Mouse (Mus musculus) neural tube, embryonic 14.5 days (tissue): ENCODE measurements around the gene Scaf1. TPM values are rescaled to one million over a fixed set of nuclear protein-coding genes. Genes with fewer than 3 reads are reported as not detected.
A peak's percentile ranks its signal among the peaks of the same experiment; 100 is the strongest.

Experiments
- ATAC-seq: fragments of 200-750 bp; cut with Nextera tagmentation; 2 replicates; pipeline ENCODE4 v1.8.0; 2017; ENCODE audit warnings: low read depth, mild to moderate bottlenecking, moderate TSS enrichment, moderate library complexity
- H3K27ac ChIP-seq: fragments of 300-500 bp; sonication (generic); 2 replicates; pipeline ENCODE4 v1.5.1; 2014; ENCODE audit warnings: low read depth, mild to moderate bottlenecking, control low read depth, low read length, moderate library complexity, mixed read lengths
- H3K27me3 ChIP-seq: fragments of 300-500 bp; sonication (generic); 2 replicates; pipeline ENCODE4 v1.6.1; 2014; ENCODE audit warnings: low read length; ENCODE audit not compliant: control insufficient read depth, insufficient read depth
- H3K36me3 ChIP-seq: fragments of 300-500 bp; sonication (generic); 2 replicates; pipeline ENCODE4 v1.6.1; 2014; ENCODE audit warnings: low read length, mixed read lengths; ENCODE audit not compliant: control insufficient read depth, insufficient read depth
- H3K4me1 ChIP-seq: fragments of 300-500 bp; sonication (generic); 2 replicates; pipeline ENCODE4 v1.6.1; 2014; ENCODE audit warnings: low read length; ENCODE audit not compliant: control insufficient read depth, insufficient read depth
- H3K4me2 ChIP-seq: fragments of 300-500 bp; sonication (generic); 2 replicates; pipeline ENCODE4 v1.6.1; 2014; ENCODE audit warnings: mild to moderate bottlenecking, low read depth, low read length, control low read depth
- H3K4me3 ChIP-seq: fragments of 300-500 bp; sonication (generic); 2 replicates; pipeline ENCODE4 v1.5.1; 2014; ENCODE audit warnings: low read depth, low read length, control low read depth, mixed read lengths
- H3K9ac ChIP-seq: fragments of 300-500 bp; sonication (generic); replicated peaks from 2 replicates; pipeline ENCODE4 v1.6.1; 2014; ENCODE audit warnings: low read depth, mild to moderate bottlenecking, control low read depth, low read length, mixed read lengths
- H3K9me3 ChIP-seq: fragments of 300-500 bp; sonication (generic); 2 replicates; pipeline ENCODE4 v1.6.1; 2016; ENCODE audit warnings: low read length; ENCODE audit not compliant: control insufficient read depth
- WGBS: fragments of 180-500 bp; shearing (Covaris S2); extraction: QIAGEN DNeasy Blood & Tissue Kit; methylation state at CpG from one replicate; pipeline ENCODE4 v1.1.7; 2014; 5-methylcytosine and 5-hydroxymethylcytosine counted together
- polyA plus RNA-seq: library from polyadenylated mRNA; unstranded; fragments of >200 nt; fragmentation: Nextera tagmentation; extraction: Ambion mirVana; gene quantifications from 2 replicates; pipeline ENCODE4 v1.2.1, GENCODE M21; 2014

Scaf1 gene
- polyA plus RNA-seq, 1 experiment from 2014 or later, result 68.6 TPM

- WGBS, result 3% methylated on average over 18 of the region's 18 CpGs
- Histone ChIP-seq H3K9me3 (no peaks in the 10 kb centered on the region), H3K4me1 (peaks cover 10% of the 10 kb centered on the region), H3K4me2 (peak within 1 kb of the TSS; percentile 70), H3K27me3 (no peaks in the 10 kb centered on the region), H3K4me3 (peak within 1 kb of the TSS; percentile 59), H3K36me3 (peaks cover 24% of the 10 kb centered on the region), H3K27ac (peak within 1 kb of the TSS; percentile 74), H3K9ac (peak within 1 kb of the TSS; percentile 62)
- no peak for ATAC-seq
Measured at GRCm38 (mm10) chr7:44998501-44998955, 17.6 kb downstream of the Scaf1 start, which contains the start of gene Bcl2l12. Gene Bcl2l12, minus strand, starts transcription at chr7:44998712.

DNA sequence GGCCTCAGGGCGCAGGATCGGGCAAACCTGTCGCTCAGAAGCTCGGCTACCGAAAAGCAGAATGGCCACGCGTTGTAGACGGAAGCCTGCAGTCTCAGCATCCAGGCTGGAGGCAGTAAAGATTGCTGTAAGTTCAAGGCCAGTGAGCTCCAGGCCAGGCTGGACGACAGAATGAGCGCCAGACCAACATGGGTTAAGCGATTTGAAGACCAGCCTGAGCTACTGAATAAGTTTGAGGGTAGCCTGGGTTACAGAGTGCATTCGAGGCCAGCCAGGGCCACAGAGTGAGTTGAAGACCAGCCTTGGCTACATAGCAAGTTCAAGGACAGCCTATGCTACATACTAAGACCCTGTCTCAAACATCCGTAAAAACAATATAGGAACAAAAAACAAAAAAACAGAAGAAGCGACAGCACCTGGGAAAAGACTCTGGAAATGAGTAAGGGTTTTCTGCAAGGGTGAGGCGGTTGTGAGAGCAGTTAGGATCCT, 18.2 kb downstream of the Scaf1 start:
- Histone ChIP-seq H3K36me3 (peaks cover 19% of the 10 kb centered on the region), H3K4me1 (peaks cover 10% of the 10 kb centered on the region), H3K4me2 (peak overlapping the region; percentile 70), H3K9ac (peak overlapping the region; percentile 62), H3K27me3 (no peaks in the 10 kb centered on the region), H3K4me3 (peak overlapping the region; percentile 59), H3K9me3 (no peaks in the 10 kb centered on the region), H3K27ac (peak overlapping the region; percentile 74)
- ATAC-seq, result no peak
- 4% methylated on average over 15 of the region's 15 CpGs for WGBS

- Histone ChIP-seq H3K36me3 (peaks cover 14% of the 10 kb centered on the region), H3K4me3 (peak within 1 kb of the TSS; percentile 59), H3K4me2 (peak within 1 kb of the TSS; percentile 70), H3K4me1 (peaks cover 10% of the 10 kb centered on the region), H3K27ac (peak within 1 kb of the TSS; percentile 74), H3K9ac (peak within 1 kb of the TSS; percentile 62), H3K9me3 (no peaks in the 10 kb centered on the region), H3K27me3 (no peaks in the 10 kb centered on the region)
- peak; percentile 90 for ATAC-seq
- under 1% methylated on average over 43 of the region's 43 CpGs for WGBS
Measured at GRCm38 (mm10) chr7:44997231-44997939, 18.8 kb downstream of the Scaf1 start, which contains the start of gene Irf3. Gene Irf3, plus strand, starts transcription at chr7:44997648.

- Histone ChIP-seq H3K9ac (peak overlapping the region; percentile 1; the same call in 1 of the 2 replicates), H3K4me3 (peak overlapping the region; percentile 59), H3K36me3 (peaks cover 7% of the 10 kb centered on the region; the same call in 1 of the 2 replicates), H3K27ac (no peak overlapping the region), H3K4me1 (peaks cover 10% of the 10 kb centered on the region), H3K27me3 (no peaks in the 10 kb centered on the region), H3K9me3 (no peaks in the 10 kb centered on the region), H3K4me2 (peak overlapping the region; percentile 70)
- 18% methylated on average over 10 of the region's 10 CpGs for WGBS
- ATAC-seq, result no peak
Measured at GRCm38 (mm10) chr7:44996672-44997071, 19.5 kb downstream of the Scaf1 start.

DNA sequence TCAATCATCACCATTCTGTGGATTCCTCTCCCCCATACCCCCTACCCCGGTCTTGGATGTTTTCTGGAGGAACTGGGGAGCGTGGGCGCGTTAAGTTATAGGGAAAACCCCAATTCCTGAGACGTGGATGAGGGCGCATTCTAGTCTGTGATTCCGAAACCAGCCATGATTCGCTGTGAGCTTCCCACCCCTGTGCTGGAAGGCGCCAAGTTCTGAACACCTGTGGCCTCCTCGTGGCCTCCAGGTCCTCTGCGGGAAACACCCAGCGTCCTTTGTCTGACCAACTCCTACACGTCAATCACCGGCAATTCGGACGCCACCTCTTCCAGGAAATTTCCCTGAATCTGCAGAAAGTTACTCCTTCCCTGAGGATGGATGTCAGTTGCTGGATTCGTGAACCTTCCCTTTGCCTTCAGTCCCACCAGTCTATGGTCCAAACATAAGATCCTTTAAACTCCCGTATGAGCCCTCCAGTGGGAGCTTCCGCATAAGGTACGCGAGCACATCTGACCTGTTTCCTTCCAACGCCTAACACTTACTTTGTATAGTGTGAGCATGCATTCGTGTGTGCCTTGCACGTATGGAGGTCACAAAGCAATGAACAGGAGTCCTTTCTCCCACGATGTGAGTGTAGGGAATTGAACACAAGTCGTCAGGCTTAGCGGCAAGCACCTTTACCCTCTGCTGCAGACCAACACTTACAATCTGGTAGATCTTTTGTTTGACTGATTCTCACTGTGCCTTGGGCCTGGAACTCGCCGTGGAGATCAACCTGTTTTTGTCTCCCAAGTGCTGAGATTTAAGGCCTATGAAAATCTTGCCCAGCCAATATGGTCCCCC, 29.1 kb downstream of the Scaf1 start:
- peak; percentile 12 for ATAC-seq
- Histone ChIP-seq H3K4me1 (peaks cover 26% of the 10 kb centered on the region), H3K27ac (peak overlapping the region; percentile 85), H3K4me3 (peak overlapping the region; percentile 90), H3K4me2 (peak overlapping the region; percentile 79), H3K9ac (peak overlapping the region; percentile 76), H3K27me3 (no peaks in the 10 kb centered on the region), H3K36me3 (peaks cover 1% of the 10 kb centered on the region), H3K9me3 (no peaks in the 10 kb centered on the region)
- under 1% methylated on average over 29 of the region's 29 CpGs for WGBS

DNA sequence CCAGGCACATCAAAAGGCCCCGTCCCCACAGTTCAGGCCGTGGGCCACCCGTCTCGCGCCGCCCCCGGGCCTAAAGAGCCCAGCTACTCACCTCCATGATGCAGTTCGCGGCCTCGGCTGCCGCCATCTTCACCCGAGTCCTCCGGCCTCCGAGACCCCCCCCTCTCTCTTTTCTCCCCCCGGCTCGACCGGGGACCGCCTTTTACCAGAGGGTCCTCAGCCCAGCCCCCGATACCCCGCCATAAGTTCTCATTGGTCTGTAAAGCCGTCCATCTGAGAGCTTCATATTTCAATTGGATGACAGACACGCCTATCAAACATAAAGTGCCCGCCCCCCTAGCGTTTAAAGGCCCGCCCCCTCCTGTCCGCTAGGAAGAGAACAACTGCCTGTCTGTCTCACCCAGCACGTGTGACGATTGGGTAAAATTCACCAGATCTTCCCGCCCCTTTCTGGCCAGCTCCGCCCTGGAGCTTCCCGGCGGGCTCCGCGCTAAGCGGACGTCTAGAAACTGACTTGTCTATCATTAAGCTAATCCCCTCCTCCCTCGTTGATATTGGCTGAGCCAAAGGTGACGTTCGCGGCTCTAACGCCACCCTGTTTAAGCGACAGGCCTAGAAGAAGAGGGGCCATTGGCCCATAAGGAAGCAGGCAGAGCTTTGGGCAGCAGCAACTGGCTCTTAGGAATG, 29.8 kb downstream of the Scaf1 start, which contains the start of gene Prmt1:
Prmt1 (minus strand) TSS at position 377 of the 687 bp plus-strand sequence.
- H3K36me3 ChIP-seq, result peaks cover 9% of the 10 kb centered on the region
- peak within 1 kb of the TSS; percentile 99 for H3K9ac ChIP-seq
- ATAC-seq, result peak; percentile 96
- peak within 1 kb of the TSS; percentile 90 for H3K4me3 ChIP-seq
- peak within 1 kb of the TSS; percentile 79 for H3K4me2 ChIP-seq
- H3K27me3 ChIP-seq, result no peaks in the 10 kb centered on the region
- peak within 1 kb of the TSS; percentile 91 for H3K27ac ChIP-seq
- 1% methylated on average over 42 of the region's 42 CpGs for WGBS
- no peaks in the 10 kb centered on the region for H3K9me3 ChIP-seq
- H3K4me1 ChIP-seq, result peaks cover 26% of the 10 kb centered on the region

GRCm38 (mm10) chr7:44985595-44986191, 30.5 kb downstream of the Scaf1 start:
- Histone ChIP-seq H3K27me3 (no peaks in the 10 kb centered on the region), H3K4me2 (peak overlapping the region; percentile 64), H3K36me3 (peaks cover 14% of the 10 kb centered on the region), H3K9me3 (no peaks in the 10 kb centered on the region), H3K9ac (peak overlapping the region; percentile 99), H3K4me1 (peaks cover 26% of the 10 kb centered on the region), H3K4me3 (peak overlapping the region; percentile 90), H3K27ac (peak overlapping the region; percentile 91)
- under 1% methylated on average over 37 of the region's 45 CpGs for WGBS
- peak; percentile 5 for ATAC-seq

DNA sequence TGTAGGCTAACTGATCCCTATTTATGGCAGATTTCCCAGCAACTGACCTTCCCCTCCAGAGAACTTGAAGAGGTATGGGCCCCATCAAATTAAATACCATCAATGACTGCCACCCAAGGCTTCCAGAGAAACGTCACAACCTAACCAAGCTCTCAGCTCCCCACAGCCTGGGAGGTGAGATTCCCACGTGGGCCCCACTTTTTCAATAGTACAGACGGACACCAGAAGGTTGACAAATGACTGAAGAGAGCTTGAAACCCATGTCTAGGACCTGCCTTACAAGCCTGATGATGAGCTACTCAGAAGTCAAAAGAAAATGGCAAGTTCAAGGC, 31.4 kb downstream of the Scaf1 start:
- peaks cover 26% of the 10 kb centered on the region for H3K4me1 ChIP-seq
- WGBS, result 46% methylated on average over 3 of the region's 3 CpGs
- ATAC-seq, result no peak
- peak overlapping the region; percentile 64 for H3K4me2 ChIP-seq
- H3K9me3 ChIP-seq, result no peaks in the 10 kb centered on the region
- H3K27me3 ChIP-seq, result no peaks in the 10 kb centered on the region
- peaks cover 22% of the 10 kb centered on the region for H3K36me3 ChIP-seq
- H3K9ac ChIP-seq, result no peak overlapping the region
- no peak overlapping the region for H3K27ac ChIP-seq
- peak overlapping the region; percentile 90 for H3K4me3 ChIP-seq
